Mouse (Mus musculus) spleen, postnatal 10 days (tissue): Measurements from ENCODE around the gene Gm49405.
"Not testable (repeated sequence)": the region's sequence is repeated elsewhere in the genome, so short reads cannot be mapped to it uniquely, and the experiment has no call there.

ENCODE experiments used
- DNase-seq, 2 experiments: peaks; one replicate each; pipeline ENCODE4 v3.0.0; 2021 to 2022; ENCODE audit warnings: low spot score in 2 of 2

Gene Gm49405

DNA sequence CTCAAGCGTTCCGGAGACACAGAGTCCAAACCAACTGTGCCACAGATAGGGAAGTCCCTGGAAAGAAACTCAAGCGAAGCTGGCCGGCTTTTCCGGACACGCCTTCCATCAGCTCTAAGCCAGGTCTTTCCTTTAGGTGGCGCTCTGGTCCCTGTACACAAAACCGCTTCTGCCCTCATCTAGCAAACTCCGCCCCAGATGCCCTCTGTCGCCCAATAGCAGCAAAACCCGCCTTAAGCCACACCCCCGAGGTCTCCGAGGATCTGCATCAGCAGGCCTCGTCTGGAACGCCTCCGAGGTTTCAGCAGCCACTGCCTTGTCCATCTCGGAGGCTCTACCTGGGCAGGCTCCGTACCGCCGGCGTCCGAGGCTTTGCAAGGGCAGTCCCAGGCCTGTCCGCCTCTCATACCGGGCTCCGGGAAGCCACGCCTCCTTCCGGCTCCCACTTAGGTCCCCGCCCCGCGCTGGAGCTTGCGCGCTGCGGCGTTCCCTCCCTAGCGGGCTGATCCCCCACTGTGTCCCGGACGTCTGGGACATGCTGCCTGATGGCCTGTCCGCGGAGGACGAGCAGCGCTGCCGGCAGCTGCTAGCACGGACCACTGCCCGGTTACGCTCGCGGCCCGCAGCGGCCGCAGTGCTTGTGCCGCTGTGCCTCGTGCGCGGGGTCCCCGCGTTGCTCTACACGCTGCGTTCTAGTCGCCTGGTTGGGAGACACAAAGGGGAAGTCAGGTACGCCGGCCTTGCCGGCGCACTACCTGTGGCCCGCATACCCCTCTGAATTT lies at the start of gene Gm49405, which contains the start of gene Nudt8:
Gene Gm49405 (plus strand): TSS at position 508 of the 782 bp plus-strand sequence.
Gene Nudt8 (plus strand): TSS at position 462 of the 782 bp plus-strand sequence.
- DNase-seq: peak; percentile 96 to 97

DNA sequence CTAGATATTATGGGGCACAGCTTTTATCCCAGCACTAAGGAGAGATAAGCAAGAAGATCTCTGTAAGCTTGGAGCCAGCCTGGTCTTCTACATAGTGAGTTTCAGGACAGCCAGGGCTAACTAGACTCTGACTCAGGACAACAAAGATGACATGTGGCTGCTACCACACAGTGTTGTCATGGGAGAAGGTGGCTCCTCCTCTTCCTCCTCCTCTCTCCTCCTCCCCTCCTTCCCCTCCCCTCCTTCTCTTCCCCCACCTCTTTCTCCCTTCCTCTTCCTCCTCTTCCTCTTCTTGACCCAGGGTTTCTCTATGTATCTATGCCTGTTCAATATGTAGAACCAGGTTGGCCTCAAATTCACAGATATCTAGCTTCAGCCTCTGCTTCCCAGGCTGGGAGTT lies 49.0 kb upstream of the Gm49405 start:
- no peak for DNase-seq

DNA sequence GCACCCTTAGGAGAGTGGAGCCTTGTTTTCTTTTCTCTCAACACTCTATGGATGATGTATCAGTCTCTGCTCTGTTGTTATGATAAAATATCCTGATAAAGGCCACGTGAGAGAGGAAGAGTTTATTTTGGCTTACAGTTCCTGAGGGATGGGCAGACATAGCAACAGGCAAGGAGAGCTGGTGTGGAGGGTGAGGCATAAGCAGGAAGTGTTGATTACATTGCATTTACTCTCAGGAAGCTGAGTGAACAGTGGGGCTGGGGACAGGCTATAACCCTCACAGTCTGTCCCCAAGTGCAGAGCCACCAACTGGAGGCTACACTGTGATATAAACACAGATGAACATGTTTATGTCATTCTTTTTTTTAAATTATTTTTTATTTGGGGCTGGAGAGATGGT lies 48.3 kb upstream of the Gm49405 start:
- no peak for DNase-seq

- DNase-seq: no peak
Observed at GRCm38 (mm10) chr19:3955033-3955432, 45.4 kb upstream of the Gm49405 start.

GRCm38 (mm10) chr19:3955804-3956203 lies 44.6 kb upstream of the Gm49405 start:
- no peak for DNase-seq

GRCm38 (mm10) chr19:3957296-3958036 lies 43.0 kb upstream of the Gm49405 start:
- DNase-seq: not testable (repeated sequence)

- no peak for DNase-seq
Observed at GRCm38 (mm10) chr19:3958470-3958869, 42.0 kb upstream of the Gm49405 start, which contains the start of gene Aldh3b3. Aldh3b3 (plus strand) TSS chr19:3958645.

DNA sequence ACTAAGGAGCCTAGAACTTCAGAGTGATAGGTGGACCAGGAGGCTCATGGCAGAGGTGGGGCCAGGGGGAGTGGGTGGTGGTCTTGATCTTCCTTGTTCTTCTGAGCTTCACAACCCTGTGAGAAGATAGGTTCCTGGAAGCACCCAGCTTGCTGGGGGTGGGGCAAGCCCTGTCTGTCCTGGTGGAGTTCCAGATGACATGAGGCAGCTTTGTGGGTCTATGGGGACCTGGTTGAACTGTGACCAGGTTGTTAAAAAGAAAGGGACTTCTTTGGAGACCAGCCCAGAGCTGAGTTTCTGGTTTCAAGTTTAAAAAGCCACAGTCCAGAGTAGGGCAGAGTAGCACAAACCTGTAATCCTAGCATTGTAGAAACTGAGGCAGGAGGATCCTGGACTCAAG lies 41.4 kb upstream of the Gm49405 start:
- no peak for DNase-seq

GRCm38 (mm10) chr19:3960211-3960610 lies 40.2 kb upstream of the Gm49405 start:
- DNase-seq: no peak

DNA sequence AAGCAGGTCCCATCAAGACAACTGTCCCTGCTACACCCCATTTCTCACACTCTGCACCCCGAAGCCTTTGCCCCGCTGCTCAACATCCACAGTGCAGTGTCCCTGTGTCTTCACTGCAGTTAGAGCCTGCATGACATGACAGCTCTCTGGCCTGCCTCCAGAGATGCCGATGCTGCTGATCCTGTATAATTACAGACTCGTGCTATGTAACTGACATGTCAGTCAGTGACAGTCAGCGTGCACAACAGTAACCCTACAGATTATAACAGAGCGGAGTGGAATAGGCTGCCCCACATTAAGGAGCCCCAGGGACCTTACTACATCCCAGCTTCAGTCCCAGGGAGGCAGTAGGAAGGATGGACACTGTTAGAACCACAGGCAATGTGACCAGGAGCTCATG lies 38.6 kb upstream of the Gm49405 start:
- DNase-seq: not testable (repeated sequence)

DNA sequence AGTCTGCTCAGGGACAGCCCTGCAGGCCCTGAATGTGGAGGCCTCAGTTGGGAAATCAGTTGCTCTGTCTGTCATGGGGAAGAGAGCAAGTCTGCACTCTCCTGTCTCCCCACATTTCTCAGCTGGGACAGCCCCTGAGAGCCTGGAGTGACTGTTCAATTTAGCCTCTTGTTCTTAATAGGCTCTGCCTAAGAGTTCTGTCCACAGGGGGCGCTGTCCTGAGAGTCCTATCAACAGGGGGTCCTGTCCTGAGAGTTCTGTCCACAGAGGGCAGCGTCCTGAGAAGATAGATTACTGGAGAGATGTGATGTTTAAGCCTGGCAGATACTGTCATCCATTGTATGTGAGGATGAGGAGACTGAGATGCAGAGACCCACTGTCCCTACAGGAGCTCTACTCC lies 38.0 kb upstream of the Gm49405 start:
- peak in 1 of 2 experiments; percentile 70 for DNase-seq

GRCm38 (mm10) chr19:3964030-3964429 lies 36.4 kb upstream of the Gm49405 start:
- no peak for DNase-seq

- DNase-seq: no peak
Observed at GRCm38 (mm10) chr19:3966330-3967075, 33.9 kb upstream of the Gm49405 start.

DNA sequence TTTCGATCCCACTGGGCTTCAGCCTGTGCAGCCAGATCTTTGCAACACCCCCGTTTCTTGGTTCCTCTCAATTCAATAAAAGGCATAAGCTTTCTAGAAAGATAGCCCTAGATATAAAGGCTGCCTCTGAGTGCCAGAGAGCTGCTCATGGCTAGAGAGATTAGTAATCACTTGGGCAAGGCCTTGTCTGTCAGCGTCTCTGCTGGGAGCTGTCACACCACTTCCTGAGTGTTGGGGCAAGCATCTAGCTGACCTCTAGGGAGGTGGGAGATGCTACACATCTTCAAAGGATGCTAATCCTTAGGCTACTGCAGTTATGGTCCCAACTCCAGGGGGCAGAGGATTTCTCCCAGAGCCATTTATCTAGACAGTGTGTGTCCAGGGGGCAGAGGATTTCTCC lies 33.2 kb upstream of the Gm49405 start:
- no peak for DNase-seq

DNA sequence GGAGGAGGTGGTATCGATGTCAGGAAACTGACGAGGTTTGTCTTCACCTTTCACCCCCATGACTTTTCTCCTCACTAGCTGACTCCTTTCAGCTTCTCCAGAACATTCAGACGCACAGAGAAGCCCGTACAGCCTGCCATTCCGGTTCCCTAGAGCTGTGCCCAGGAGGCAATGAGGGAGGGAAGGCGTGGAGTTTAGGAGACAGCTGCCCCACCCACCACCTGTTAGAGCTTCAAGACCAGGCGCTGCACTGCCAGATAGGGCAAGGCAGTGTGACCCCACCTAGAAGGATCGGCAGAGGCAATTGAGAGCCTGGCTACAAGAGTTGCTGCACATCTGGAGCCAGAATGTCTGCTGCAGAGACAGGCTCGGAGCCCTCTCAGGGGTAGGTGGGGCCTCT lies 28.2 kb upstream of the Gm49405 start, which contains the start of gene Aldh3b2:
Gene Aldh3b2 (plus strand): TSS at position 100 of the 400 bp plus-strand sequence.
- peak in 1 of 2 experiments; percentile 67 for DNase-seq

GRCm38 (mm10) chr19:3974608-3975007 lies 25.8 kb upstream of the Gm49405 start:
- not testable (repeated sequence) for DNase-seq

DNA sequence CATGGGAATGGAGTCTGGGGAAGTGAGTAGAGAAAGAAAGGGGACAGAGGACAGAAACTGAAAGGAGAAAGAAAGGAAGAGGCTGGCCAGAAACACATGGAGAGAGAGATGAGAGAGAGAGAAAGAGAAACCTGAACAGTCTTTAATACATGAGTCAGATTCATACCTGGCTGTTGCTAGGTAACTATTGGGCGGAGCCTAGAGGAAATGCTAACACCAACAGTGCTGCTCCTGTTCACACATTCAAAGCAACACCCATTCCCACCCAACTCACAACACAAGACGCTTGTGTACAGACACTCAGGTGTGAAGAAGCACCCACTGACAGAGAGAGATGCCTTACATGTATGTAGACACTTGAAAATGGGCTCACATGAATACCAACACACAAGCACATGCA lies 24.6 kb upstream of the Gm49405 start:
- DNase-seq: no peak

- DNase-seq: peak; percentile 70 to 84
Observed at GRCm38 (mm10) chr19:3980309-3980708, 20.1 kb upstream of the Gm49405 start.

GRCm38 (mm10) chr19:3980917-3981316 lies 19.5 kb upstream of the Gm49405 start:
- no peak for DNase-seq

GRCm38 (mm10) chr19:3983527-3984200 lies 16.8 kb upstream of the Gm49405 start:
- no peak for DNase-seq

GRCm38 (mm10) chr19:3985261-3985681 lies 15.2 kb upstream of the Gm49405 start:
- DNase-seq: no peak
